Mouse (Mus musculus): ENCODE data around the gene Dock1.

Gene Dock1

GRCm38 (mm10) chr7:134696126-134696979, 25.9 kb downstream of the Dock1 start:
- DNase-seq: peak; percentile 80

- DNase-seq: peak; percentile 90
Measured at GRCm38 (mm10) chr7:134697479-134697878, 27.0 kb downstream of the Dock1 start.

- DNase-seq: peak; percentile 85
Measured at GRCm38 (mm10) chr7:134698246-134698645, 27.8 kb downstream of the Dock1 start.

GRCm38 (mm10) chr7:134700001-134700400, 29.5 kb downstream of the Dock1 start:
- DNase-seq: peak; percentile 87

GRCm38 (mm10) chr7:134702481-134702880, 32.0 kb downstream of the Dock1 start:
- no peak for DNase-seq

GRCm38 (mm10) chr7:134703704-134704103, 33.2 kb downstream of the Dock1 start:
- DNase-seq: peak; percentile 97

- DNase-seq: no peak
Measured at GRCm38 (mm10) chr7:134709226-134709853, 38.9 kb downstream of the Dock1 start.

- no peak for DNase-seq
Measured at GRCm38 (mm10) chr7:134711576-134711975, 41.1 kb downstream of the Dock1 start.

- DNase-seq: peak; percentile 58
Measured at GRCm38 (mm10) chr7:134719406-134719805, 49.0 kb downstream of the Dock1 start.

GRCm38 (mm10) chr7:134722361-134722760, 51.9 kb downstream of the Dock1 start:
- peak; percentile 65 for DNase-seq

GRCm38 (mm10) chr7:134722955-134723354, 52.5 kb downstream of the Dock1 start:
- DNase-seq: no peak

- peak; percentile 79 for DNase-seq
Measured at GRCm38 (mm10) chr7:134723509-134723908, 53.1 kb downstream of the Dock1 start.

GRCm38 (mm10) chr7:134724841-134725240, 54.4 kb downstream of the Dock1 start:
- DNase-seq: no peak

- peak; percentile 91 for DNase-seq
Measured at GRCm38 (mm10) chr7:134725551-134726529, 55.4 kb downstream of the Dock1 start.

GRCm38 (mm10) chr7:134726530-134727258, 56.2 kb downstream of the Dock1 start:
- peak; percentile 70 for DNase-seq

- peak; percentile 67 for DNase-seq
Measured at GRCm38 (mm10) chr7:134729348-134729747, 58.9 kb downstream of the Dock1 start.

- DNase-seq: peak; percentile 23
Measured at GRCm38 (mm10) chr7:134730406-134731126, 60.1 kb downstream of the Dock1 start.

- DNase-seq: no peak
Measured at GRCm38 (mm10) chr7:134747059-134747458, 76.6 kb downstream of the Dock1 start.

- DNase-seq: no peak
Measured at GRCm38 (mm10) chr7:134748376-134748775, 77.9 kb downstream of the Dock1 start.

- no peak for DNase-seq
Measured at GRCm38 (mm10) chr7:134749613-134750012, 79.2 kb downstream of the Dock1 start.

- DNase-seq: no peak
Measured at GRCm38 (mm10) chr7:134751496-134751895, 81.0 kb downstream of the Dock1 start.

All from heart, adult 11 months (tissue).